Mouse (Mus musculus): ENCODE results near the gene Cd300lf.

DNA sequence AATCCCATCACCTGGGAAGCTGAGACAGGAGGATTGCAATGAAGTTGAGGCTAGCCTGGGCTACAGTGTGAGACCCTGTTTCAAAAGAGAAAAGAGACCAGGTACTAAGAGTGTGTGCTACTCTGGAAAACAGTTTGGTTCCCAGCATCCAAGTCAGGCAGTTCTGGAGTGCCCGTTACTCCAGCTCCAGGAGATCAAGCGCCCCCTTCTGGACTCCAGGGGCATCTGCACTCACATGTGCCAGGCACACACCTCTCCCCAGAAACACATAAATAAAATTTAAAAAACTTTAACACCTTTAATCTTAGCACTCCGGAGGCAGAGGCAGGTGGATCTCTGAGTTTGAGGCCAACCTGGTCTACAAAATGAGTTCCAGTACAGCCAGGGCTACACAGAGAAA, 52.4 kb downstream of the Cd300lf start:
- TF ChIP-seq CTCF (IDR thresholded peaks at IDR 0.05; ENCODE audit: borderline replicate concordance, extremely low read depth, insufficient read depth, insufficient read length) (no peak), POLR2A (IDR thresholded peaks at IDR 0.05; ENCODE audit: borderline replicate concordance, extremely low read depth, insufficient read depth, insufficient read length, poor library complexity, severe bottlenecking) (no peak)

Measured in brain, embryonic 14.5 days (tissue).